Mouse (Mus musculus) left cerebral cortex, postnatal 4 days (tissue): ENCODE results near the gene Kif1c. TPM values are rescaled to one million over a fixed set of nuclear protein-coding genes. Genes with fewer than 3 reads are reported as not detected.

Experiments
- DNase-seq: peaks from one replicate; pipeline ENCODE4 v3.0.0-alpha.2; 2022
- intact Hi-C: fragments of 180-260 bp; cut with DNase I; formaldehyde crosslinking; loops from one replicate; pipeline ENCODE4 v1.15.1; 2025
- total RNA-seq, 2 experiments: library from RNA; stranded (reverse); gene quantifications; 2 replicates each; pipeline ENCODE4 v1.2.3; 2021

Gene Kif1c
- total RNA-seq, 2 experiments from 2014 or later: 35.1 to 35.5 TPM

GRCm38 (mm10) chr11:70666687-70667086, 33.7 kb upstream of the Kif1c start:
- intact Hi-C loops: no loop called here
- DNase-seq: no peak

DNA sequence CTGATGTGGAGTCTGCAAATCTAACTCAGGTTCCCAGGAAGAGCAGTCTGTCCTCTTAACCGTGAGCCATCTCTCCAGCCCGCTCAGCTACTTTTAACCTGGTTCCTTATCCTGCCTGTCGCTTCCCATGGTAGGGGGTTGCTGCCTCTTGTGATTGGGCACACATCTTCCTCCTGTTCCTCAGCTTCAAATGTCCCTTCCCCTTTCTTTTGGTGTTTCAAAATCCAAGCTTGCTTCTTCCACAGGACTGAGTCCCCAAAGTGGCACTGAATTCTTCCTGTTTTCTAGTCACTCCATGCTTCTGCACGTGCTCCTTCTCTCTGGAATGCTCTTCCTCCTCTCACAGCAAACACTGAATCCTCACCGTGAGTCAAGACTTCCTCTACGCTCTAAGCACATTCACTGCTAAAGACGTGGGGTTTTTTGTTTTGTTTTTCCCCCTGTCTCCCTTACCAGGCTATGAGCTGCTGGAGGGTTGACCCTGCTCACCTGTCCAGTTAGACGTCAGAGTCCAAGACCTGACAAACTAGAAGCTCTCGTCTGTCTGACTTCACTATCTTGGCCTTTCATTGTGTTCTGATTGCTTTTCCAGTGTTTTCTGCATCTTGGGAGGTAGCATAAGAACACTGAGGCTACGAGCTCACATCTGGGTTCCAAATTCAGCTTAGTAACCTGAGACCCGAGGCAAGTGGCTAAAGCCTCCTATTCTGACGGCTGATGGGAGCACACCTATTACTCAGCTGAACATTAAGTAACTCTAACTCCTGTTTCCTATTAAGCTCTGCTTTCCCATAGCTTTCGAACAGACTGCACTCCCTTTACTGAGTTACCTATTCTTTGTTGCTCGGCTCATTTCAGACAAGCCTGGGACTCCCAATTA, 32.8 kb upstream of the Kif1c start:
- intact Hi-C loops: no loop called here
- DNase-seq: no peak

DNA sequence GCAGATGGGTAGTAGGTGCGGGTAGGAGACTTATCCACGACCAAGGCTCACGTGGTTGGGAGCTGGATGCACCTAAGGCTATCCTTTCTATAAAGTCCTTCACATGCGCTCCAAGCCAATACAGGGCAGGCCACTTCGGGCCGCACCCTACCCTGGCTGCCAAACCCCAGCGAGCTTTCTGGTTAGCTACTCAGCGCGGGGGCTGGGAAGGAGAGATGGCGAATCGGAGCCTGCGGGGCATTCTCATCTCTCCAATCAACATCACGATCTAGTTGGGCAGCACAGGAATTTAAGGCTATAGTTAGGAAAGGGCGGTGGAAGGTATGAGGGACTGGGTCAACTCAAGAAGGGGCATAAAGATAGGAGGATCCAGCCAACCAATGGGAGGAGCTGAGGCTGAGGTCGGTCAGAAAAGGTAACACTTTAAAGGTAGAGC, 32.0 kb upstream of the Kif1c start:
- DNase-seq: peak; percentile 69
- intact Hi-C loops: no loop called here

DNA sequence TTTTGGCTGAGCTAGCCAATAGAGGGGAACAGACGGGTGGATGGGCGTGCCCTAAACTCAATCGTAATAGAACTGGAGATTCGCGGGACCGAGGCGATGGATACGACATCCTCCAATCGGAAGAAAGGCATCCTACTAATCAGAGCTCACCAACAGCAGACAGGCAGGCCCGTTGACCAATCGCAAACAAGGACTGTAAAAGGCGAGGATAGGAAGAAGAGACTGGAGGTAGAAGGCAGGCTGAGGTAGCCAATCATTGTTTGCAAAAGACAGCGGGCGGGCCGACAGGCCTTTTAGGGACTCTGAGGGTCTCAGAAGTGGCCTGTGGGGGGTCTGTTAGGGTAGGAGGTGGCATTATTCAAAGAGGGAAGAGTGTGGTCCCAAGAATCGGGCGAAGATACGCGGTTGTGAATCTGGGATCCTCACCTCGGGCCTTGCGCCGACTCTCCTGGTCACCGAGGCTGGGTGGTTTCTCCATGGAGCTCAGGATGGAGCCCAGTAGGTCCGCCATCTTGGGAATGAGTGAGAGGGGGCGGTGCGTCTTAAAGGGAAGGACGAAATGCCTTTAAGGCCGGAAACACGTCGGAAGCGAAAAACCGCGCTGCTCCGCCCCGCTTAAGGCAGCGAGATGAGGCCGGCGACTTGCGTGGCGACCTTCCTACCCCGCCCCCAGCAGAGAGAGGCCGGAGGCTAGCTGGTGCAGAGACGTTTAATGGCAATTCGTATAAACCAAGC, 31.4 kb upstream of the Kif1c start, which contains the start of gene Spag7:
Gene Spag7 (minus strand): TSS at position 646 of the 735 bp plus-strand sequence.
- intact Hi-C loops: no loop called here
- DNase-seq: peak; percentile 97

GRCm38 (mm10) chr11:70669582-70670345, 30.6 kb upstream of the Kif1c start:
- intact Hi-C loops: no loop called here
- peak; percentile 86 for DNase-seq

DNA sequence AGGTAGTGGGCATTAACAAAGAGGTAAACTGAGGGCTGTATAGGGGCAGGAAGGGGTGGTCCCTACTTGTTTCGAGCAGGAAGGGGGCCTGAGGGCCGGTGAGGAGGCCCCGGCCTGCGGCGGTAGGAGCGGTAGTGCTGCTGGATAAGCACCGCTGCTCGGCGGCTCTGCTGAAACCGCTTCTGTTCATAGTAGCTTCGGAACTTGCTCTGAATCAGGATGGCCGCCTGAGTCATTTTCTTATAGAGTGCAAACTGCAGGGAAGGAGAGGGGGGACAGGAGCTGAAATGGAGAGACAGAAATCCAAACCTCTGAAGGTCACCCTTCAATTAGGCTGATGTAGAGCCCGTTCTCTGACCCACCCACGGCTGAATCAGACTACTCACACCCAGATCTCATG, 29.9 kb upstream of the Kif1c start:
- DNase-seq: no peak
- intact Hi-C loops: no loop called here

GRCm38 (mm10) chr11:70671333-70672047, 28.9 kb upstream of the Kif1c start:
- no peak for DNase-seq
- intact Hi-C loops: no loop called here

DNA sequence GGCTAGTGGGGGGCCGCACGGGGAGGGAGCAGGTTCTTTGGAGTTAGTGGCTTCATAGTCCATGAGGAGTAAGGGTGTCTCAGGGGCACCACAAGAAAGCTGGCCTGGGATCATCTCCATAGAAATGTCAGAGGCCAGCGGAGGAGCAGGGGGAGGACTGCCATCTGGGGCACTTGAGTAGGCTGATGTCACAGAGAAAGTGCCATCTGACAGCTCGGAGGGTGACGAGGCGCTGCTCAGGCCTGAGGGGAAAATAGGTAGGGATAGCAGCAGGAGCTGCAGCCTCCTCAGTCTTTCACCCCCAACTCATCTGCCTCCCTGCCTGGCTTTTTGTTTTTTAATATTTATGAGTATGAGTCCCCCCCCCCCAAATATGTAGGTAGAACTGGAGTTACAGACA, 26.3 kb upstream of the Kif1c start:
- intact Hi-C loops: no loop called here
- DNase-seq: no peak

DNA sequence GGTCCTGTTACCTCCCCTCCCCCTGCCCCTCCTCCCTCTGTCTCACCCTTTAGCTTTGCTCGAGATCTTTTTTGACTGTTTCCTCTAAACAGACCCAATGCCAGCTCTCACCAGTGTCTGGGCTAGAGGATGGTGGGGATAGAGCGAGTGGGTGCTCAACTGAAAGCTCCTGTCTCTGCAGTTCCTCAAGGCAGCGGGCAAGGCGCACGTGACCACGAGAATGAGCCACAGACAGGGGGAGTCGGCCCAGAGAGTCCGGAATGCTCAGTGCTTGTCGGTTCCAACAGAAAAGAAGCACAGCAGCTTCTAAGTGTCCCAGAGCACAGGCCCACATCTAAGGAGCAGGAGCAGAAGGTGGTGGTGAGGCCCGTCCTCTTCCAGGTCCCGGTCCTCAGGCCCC, 25.8 kb upstream of the Kif1c start:
- intact Hi-C loops: no loop called here
- no peak for DNase-seq

GRCm38 (mm10) chr11:70678092-70678491, 22.3 kb upstream of the Kif1c start:
- DNase-seq: no peak
- intact Hi-C loops: no loop called here

- intact Hi-C loops: no loop called here
- no peak for DNase-seq
Measured at GRCm38 (mm10) chr11:70678576-70678975, 21.8 kb upstream of the Kif1c start.

GRCm38 (mm10) chr11:70679361-70679760, 21.0 kb upstream of the Kif1c start:
- intact Hi-C loops: no loop called here

GRCm38 (mm10) chr11:70679894-70680293, 20.5 kb upstream of the Kif1c start:
- no peak for DNase-seq
- intact Hi-C loops: no loop called here

More at GRCm38 (mm10) chr11:70679361-70679760, 21.0 kb upstream of the Kif1c start:
- DNase-seq: no peak

DNA sequence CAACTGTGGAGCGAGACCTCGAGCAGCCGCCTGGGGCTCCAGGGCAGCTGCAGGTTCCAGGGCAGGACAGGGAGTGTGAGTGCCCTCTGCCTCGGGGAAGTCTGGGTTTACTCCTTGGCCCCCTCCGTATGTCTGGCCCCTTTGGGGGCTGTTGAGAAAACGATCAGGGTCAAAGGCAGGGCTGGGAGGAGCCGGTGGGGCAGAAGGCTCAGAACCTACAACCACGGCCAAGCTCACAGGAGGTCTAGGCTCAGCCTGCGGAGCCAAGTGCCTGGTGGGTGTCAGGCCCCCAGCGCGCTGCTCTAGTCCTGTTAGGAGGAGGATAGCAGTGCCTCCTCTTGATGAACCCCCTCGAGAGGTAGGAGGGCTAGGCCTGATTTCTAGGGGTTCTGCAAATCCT, 19.2 kb upstream of the Kif1c start:
- no peak for DNase-seq
- intact Hi-C loops: no loop called here

GRCm38 (mm10) chr11:70681897-70682581, 18.3 kb upstream of the Kif1c start:
- intact Hi-C loops: no loop called here
- DNase-seq: peak; percentile 47

DNA sequence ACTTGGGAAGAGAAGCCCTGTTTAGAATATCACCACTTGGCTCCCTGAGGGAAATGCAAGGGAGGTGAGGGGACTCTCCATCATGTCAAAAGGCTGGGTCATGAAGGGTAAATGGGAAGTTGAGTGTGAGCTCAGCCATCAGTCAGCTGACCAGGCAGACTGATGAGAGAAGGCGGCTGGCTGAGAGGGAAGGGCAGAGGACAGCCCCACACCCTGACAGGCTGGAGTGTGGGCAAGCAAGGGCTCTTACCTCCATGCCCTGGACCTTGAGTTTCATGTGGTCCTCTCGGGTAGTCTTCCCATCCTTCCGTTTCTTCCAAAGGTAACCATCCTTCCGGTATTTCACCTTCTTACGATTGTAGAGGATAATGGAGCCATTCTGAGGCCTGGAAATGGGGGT, 16.7 kb upstream of the Kif1c start:
- DNase-seq: no peak
- intact Hi-C loops: no loop called here

DNA sequence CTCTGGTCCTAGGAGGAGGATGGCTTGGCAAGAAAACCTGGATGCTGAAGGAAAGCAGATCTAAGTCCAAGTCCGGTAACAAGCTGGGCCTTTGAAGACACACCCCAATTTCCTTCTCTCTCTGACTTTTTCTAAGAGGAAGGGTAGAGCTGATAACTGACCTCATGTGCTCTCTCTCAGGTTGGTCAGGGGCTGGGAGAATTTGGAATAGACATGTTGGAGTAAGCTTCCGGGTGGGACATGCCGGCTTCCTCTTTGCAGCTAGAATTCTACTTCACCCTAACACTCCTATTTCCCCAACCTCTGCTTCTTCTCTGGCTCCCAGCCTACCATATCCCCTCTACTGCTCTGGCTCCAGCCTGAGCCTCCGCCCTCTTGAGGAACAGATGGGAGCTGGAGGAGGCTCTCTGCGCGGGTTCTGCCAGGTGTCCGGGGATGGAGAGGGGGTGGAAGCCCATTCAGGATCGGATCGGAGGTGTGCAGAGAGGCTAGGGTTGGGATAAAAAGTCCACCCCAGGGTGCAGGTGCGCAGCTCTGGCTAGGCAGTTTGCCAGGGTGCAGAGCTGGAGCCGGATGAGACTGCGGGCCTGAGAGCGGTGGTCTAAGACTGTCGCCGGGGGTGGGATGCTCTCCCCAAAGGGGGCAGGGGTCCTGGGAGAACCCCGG, 13.3 kb upstream of the Kif1c start:
- intact Hi-C loops: no loop called here
- DNase-seq: peak; percentile 64

GRCm38 (mm10) chr11:70687601-70688199, 12.6 kb upstream of the Kif1c start, which contains the start of gene Camta2:
Gene Camta2, minus strand, starts transcription at chr11:70688105.
- intact Hi-C loops: no loop called here

GRCm38 (mm10) chr11:70688372-70688771, 12.0 kb upstream of the Kif1c start:
- no peak for DNase-seq
- intact Hi-C loops: no loop called here

More at GRCm38 (mm10) chr11:70687601-70688199, 12.6 kb upstream of the Kif1c start, which contains the start of gene Camta2:
- peak; percentile 88 for DNase-seq
